Mouse (Mus musculus) MEL (cell line): ENCODE data around the gene Mrpl9. TPM values are rescaled to one million over a fixed set of nuclear protein-coding genes. Genes with fewer than 3 reads are reported as not detected.

Experiments
- DNase-seq: peaks from one replicate; pipeline ENCODE4 v3.0.0; 2011; ENCODE audit warnings: low read depth, low spot score
- H3K27ac ChIP-seq: 2 replicates; pipeline ENCODE4 v1.5.1; 2012; ENCODE audit warnings: low read depth, mild to moderate bottlenecking, control low read depth, low read length, moderate library complexity; ENCODE audit not compliant: control insufficient read depth
- H3K27me3 ChIP-seq, 2 experiments: fragments of 150-350 bp in 1 of 2; sonication (generic) in 1 of 2; 2 replicates each; pipeline ENCODE4 v1.6.1; 2012; ENCODE audit warnings: low read length in 2 of 2, mild to moderate bottlenecking in 2 of 2, improper control_type of control experiment in 1 of 2, moderate library complexity in 1 of 2; ENCODE audit not compliant: insufficient read depth in 2 of 2, control insufficient read depth in 1 of 2
- H3K36me3 ChIP-seq, 2 experiments: 2 replicates each; pipeline ENCODE4 v1.6.1; 2012 to 2014; ENCODE audit warnings: low read length in 2 of 2, improper control_type of control experiment in 1 of 2, inconsistent platforms in 1 of 2, mild to moderate bottlenecking in 1 of 2; ENCODE audit not compliant: insufficient read depth in 2 of 2, control insufficient read depth in 1 of 2
- H3K4me1 ChIP-seq, 2 experiments: fragments of 150-350 bp in 1 of 2; sonication (generic) in 1 of 2; 2 replicates each; pipeline ENCODE4 v1.6.1; 2012; ENCODE audit warnings: low read length in 2 of 2, improper control_type of control experiment in 1 of 2, mild to moderate bottlenecking in 1 of 2; ENCODE audit not compliant: insufficient read depth in 2 of 2, control insufficient read depth in 1 of 2
- H3K4me3 ChIP-seq, 2 experiments: fragments of 150-350 bp in 1 of 2; sonication (generic) in 1 of 2; 2 replicates each; pipeline ENCODE4 v1.5.1; 2012; ENCODE audit warnings: low read depth in 2 of 2, low read length in 2 of 2, mild to moderate bottlenecking in 2 of 2, moderate library complexity in 2 of 2, control low read depth in 1 of 2, improper control_type of control experiment in 1 of 2; ENCODE audit not compliant: control insufficient read depth in 1 of 2, insufficient read depth in 1 of 2
- H3K79me2 ChIP-seq: 2 replicates; pipeline ENCODE4 v1.6.1; 2012; ENCODE audit warnings: mild to moderate bottlenecking, low read length, moderate library complexity; ENCODE audit not compliant: control insufficient read depth, poor library complexity, insufficient read depth
- H3K9ac ChIP-seq: 2 replicates; pipeline ENCODE4 v1.6.1; 2012; ENCODE audit warnings: low read depth, mild to moderate bottlenecking, control low read depth, low read length, moderate library complexity; ENCODE audit not compliant: control insufficient read depth, poor library complexity, severe bottlenecking
- H3K9me3 ChIP-seq: fragments of 150-350 bp; sonication (generic); replicated peaks from 2 replicates; pipeline ENCODE4 v1.6.1; 2012; ENCODE audit warnings: mild to moderate bottlenecking, low read length, improper control_type of control experiment, moderate library complexity; ENCODE audit not compliant: insufficient read depth
- BHLHE40 ChIP-seq: IDR thresholded peaks from 2 replicates; pipeline ENCODE4 v1.6.1; 2012; ENCODE audit warnings: low read depth, mild to moderate bottlenecking, inconsistent platforms, low read length, improper control_type of control experiment, borderline replicate concordance
- CHD1 ChIP-seq: IDR thresholded peaks from 2 replicates; pipeline ENCODE4 v1.6.1; 2012; ENCODE audit warnings: low read depth, mild to moderate bottlenecking, inconsistent platforms, low read length, improper control_type of control experiment
- E2F4 ChIP-seq: IDR thresholded peaks from 2 replicates; pipeline ENCODE4 v1.6.1; 2011; ENCODE audit warnings: low read depth, low read length, improper control_type of control experiment, borderline replicate concordance
- ELF1 ChIP-seq: IDR thresholded peaks from 2 replicates; pipeline ENCODE4 v1.6.1; 2014; ENCODE audit warnings: low read depth, mild to moderate bottlenecking, inconsistent platforms, low read length, improper control_type of control experiment, moderate library complexity
- EP300 ChIP-seq, 2 experiments: IDR thresholded peaks; 2 replicates each; pipeline ENCODE4 v1.6.1; 2011; ENCODE audit warnings: improper control_type of control experiment in 2 of 2, low read length in 2 of 2, low read depth in 1 of 2, mild to moderate bottlenecking in 1 of 2
- ETS1 ChIP-seq: IDR thresholded peaks from 2 replicates; pipeline ENCODE4 v1.6.1; 2012; ENCODE audit warnings: low read depth, mild to moderate bottlenecking, inconsistent platforms, low read length, improper control_type of control experiment, moderate library complexity
- GATA1 ChIP-seq: IDR thresholded peaks from 2 replicates; pipeline ENCODE4 v1.6.1; 2011; ENCODE audit warnings: low read depth, low read length, improper control_type of control experiment
- HCFC1 ChIP-seq: IDR thresholded peaks from 2 replicates; pipeline ENCODE4 v1.6.1; 2012; ENCODE audit warnings: low read depth, mild to moderate bottlenecking, inconsistent platforms, low read length, improper control_type of control experiment, moderate library complexity
- JUND ChIP-seq: IDR thresholded peaks from 2 replicates; pipeline ENCODE4 v1.6.1; 2011; ENCODE audit warnings: low read depth, mild to moderate bottlenecking, improper control_type of control experiment, low read length
- MAX ChIP-seq: IDR thresholded peaks from 2 replicates; pipeline ENCODE4 v1.6.1; 2011; ENCODE audit warnings: low read length, improper control_type of control experiment
- MAZ ChIP-seq: IDR thresholded peaks from 2 replicates; pipeline ENCODE4 v1.6.1; 2012; ENCODE audit warnings: low read depth, mild to moderate bottlenecking, inconsistent platforms, low read length, improper control_type of control experiment
- MYC ChIP-seq: IDR thresholded peaks from 2 replicates; pipeline ENCODE4 v1.6.1; 2011; ENCODE audit warnings: low read depth, mild to moderate bottlenecking, low read length, improper control_type of control experiment, moderate library complexity
- POLR2AphosphoS5 ChIP-seq: IDR thresholded peaks from 2 replicates; pipeline ENCODE4 v1.6.1; 2012; ENCODE audit warnings: low read depth, borderline replicate concordance, mild to moderate bottlenecking, inconsistent platforms, low read length, moderate library complexity, mixed read lengths
- RCOR1 ChIP-seq: IDR thresholded peaks from 2 replicates; pipeline ENCODE4 v1.6.1; 2012; ENCODE audit warnings: low read depth, mild to moderate bottlenecking, inconsistent platforms, low read length, improper control_type of control experiment
- SIN3A ChIP-seq: IDR thresholded peaks from 2 replicates; pipeline ENCODE4 v1.6.1; 2012; ENCODE audit warnings: low read length, improper control_type of control experiment, inconsistent platforms
- SMC3 ChIP-seq: IDR thresholded peaks from 2 replicates; pipeline ENCODE4 v1.6.1; 2011; ENCODE audit warnings: low read depth, low read length, improper control_type of control experiment
- TBP ChIP-seq: IDR thresholded peaks from 2 replicates; pipeline ENCODE4 v1.8.0; 2011; ENCODE audit warnings: low read depth, low read length, improper control_type of control experiment
- TCF12 ChIP-seq: IDR thresholded peaks from 2 replicates; pipeline ENCODE4 v1.6.1; 2014; ENCODE audit warnings: low read depth, mild to moderate bottlenecking, inconsistent platforms, low read length, improper control_type of control experiment, moderate library complexity
- ZC3H11A ChIP-seq: IDR thresholded peaks from 2 replicates; pipeline ENCODE4 v1.6.1; 2012; ENCODE audit warnings: low read depth, mild to moderate bottlenecking, inconsistent platforms, low read length, improper control_type of control experiment
- polyA plus RNA-seq, 2 experiments: library from polyadenylated mRNA; stranded (reverse) in 1 of 2; unstranded in 1 of 2; fragments of >175 nt in 1 of 2; fragments of >200 nt in 1 of 2; gene quantifications; 2 replicates each; pipeline versions ENCODE4 v1.2.1 to v1.2.4; 2012; ENCODE audit warnings: low replicate concordance in 2 of 2, low read depth in 1 of 2; ENCODE audit not compliant: insufficient read length in 2 of 2, insufficient read depth in 1 of 2, missing spikeins in 1 of 2
- total RNA-seq: library from RNA; depleted of rRNA; stranded (reverse); fragments of 300-350 nt; gene quantifications from 2 replicates; pipeline ENCODE4 v1.2.3, GENCODE M21; 2012

The Mrpl9 gene
- total and polyA plus RNA-seq, 3 experiments: 191 to 208 TPM; not detected in 1

DNA sequence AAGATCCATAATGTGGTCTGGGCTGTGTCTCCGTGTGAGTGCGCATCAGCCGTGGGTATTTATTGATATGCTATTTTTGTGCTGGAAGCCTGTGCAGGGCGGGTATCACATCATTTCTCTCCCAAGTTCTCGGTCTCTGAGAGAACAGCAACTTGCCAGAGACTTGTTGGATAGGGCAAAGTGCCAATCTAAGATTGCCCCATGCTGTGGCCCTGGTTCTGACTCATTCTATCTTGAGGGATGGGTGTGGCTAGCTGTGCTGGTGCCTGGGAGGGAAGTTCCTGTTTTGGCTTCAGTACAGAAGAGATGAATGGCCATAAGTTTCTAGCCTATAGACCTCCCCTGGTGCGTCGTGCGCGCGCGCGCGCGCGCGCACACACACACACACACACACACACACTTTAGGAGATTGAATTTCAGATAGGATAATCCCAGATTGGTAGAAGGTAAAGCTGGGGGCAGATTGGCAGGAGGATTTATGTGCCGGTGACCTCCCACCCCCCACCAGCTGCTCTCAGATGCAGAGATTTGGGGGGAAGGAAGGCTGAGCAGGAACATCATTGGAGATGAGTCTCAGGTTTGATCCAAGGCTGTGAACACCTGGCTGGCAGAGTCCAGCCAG is 39.8 kb downstream of the Mrpl9 start:
- no peak overlapping the region for H3K9ac ChIP-seq
- H3K4me1 ChIP-seq: peaks cover 3 to 32% of the 10 kb centered on the region in 2 experiments; a peak in 3 of 4 replicates
- TF ChIP-seq E2F4 (0 out of 2 replicates have a peak, but pooled peaks have one; percentile 47), HCFC1 (peak; percentile 69), ZC3H11A (no peak), TBP (no peak), ETS1 (peak; percentile 90), JUND (peak; percentile 86), ELF1 (0 out of 2 replicates have a peak, but pooled peaks have one; percentile 30), TCF12 (0 out of 2 replicates have a peak, but pooled peaks have one; percentile 31), MAX (peak; percentile 28; the same call in 1 of the 2 replicates), EP300 (IDR thresholded peaks at IDR 0.05; ENCODE audit: low read depth in 1 of 2, low read length in 2 of 2) (peak; percentile 66 to 73), POLR2AphosphoS5 (no peak), GATA1 (peak; percentile 64), SMC3 (peak; percentile 16; the same call in 1 of the 2 replicates), MYC (peak; percentile 41; the same call in 1 of the 2 replicates), RCOR1 (peak; percentile 87), MAZ (no peak; the same call in 1 of the 2 replicates)
- TF ChIP-seq, all 39 proteins: peak for 12
- no peak overlapping the region for H3K4me3 ChIP-seq
- 0 out of 2 replicates have a peak overlapping the region, but pooled peaks have one; percentile 6 for H3K27ac ChIP-seq
- H3K79me2 ChIP-seq: no peaks in the 10 kb centered on the region
- DNase-seq: peak; percentile 99
- H3K27me3 ChIP-seq: no peaks in the 10 kb centered on the region
- H3K36me3 ChIP-seq: peaks cover 0 to 13% of the 10 kb centered on the region in 2 experiments; a peak in 2 of 4 replicates
- no peaks in the 10 kb centered on the region for H3K9me3 ChIP-seq

DNA sequence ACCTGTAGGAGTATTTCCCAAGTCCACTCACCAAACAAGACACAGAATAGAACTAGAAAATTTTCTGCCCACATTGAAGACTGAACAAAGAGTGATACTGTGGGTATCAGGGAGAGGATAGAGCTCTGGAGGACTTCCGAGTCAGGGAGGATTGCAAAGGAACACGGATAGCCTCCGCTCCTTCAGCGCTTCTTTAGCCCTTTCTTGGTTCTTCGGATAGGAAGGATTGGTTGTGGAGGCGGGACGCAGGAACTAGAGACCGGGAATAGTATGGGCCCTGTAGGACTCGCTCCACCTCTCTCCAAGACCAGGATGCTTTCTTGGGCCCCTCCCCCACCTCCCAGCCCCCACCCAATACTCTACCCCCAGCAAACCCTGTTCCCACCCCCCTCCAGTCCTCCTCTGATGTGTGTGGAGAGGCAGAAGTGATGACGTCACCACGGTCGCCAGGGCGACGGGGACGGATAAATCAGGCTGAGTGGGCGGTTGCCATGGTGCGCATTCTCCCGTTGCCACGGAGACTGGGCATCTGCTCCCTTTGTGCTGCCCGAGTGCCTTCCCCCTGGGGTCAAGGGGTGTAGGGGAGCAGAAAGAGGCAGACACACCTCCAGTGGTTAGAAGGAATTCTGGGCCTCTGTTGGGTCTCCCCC is 40.8 kb downstream of the Mrpl9 start:
- Histone ChIP-seq H3K27me3 (no peaks in the 10 kb centered on the region), H3K36me3 (peaks cover 0 to 13% of the 10 kb centered on the region in 2 experiments; a peak in 2 of 4 replicates), H3K9ac (no peak overlapping the region), H3K4me1 (peaks cover 3 to 32% of the 10 kb centered on the region in 2 experiments; a peak in 3 of 4 replicates), H3K27ac (no peak overlapping the region), H3K9me3 (no peaks in the 10 kb centered on the region), H3K79me2 (no peaks in the 10 kb centered on the region), H3K4me3 (no peak overlapping the region)
- no peak for TF ChIP-seq SIN3A
- no peak for TF ChIP-seq CHD1
- no peak for TF ChIP-seq SMC3
- no peak for TF ChIP-seq BHLHE40
- no peak for DNase-seq
